Mouse (Mus musculus) megakaryocyte, embryonic 14.5 days (primary cell): Measurements from ENCODE around the gene Mllt10. TPM values are rescaled to one million over a fixed set of nuclear protein-coding genes. Genes with fewer than 3 reads are reported as not detected.

Experiments used
- H3K27me3 ChIP-seq: replicated peaks from 2 replicates; pipeline ENCODE3; 2012; ENCODE audit warnings: inconsistent platforms
- H3K36me3 ChIP-seq: replicated peaks from 2 replicates; pipeline ENCODE3; 2012; ENCODE audit warnings: low read length, inconsistent platforms, mixed read lengths
- H3K4me1 ChIP-seq: 2 replicates; pipeline ENCODE4 v1.6.1; 2012; ENCODE audit warnings: inconsistent platforms
- H3K4me3 ChIP-seq: replicated peaks from 2 replicates; pipeline ENCODE3; 2012; ENCODE audit warnings: moderate library complexity, mild to moderate bottlenecking, inconsistent platforms
- H3K9me3 ChIP-seq: 2 replicates; pipeline ENCODE4 v1.6.1; 2012; ENCODE audit warnings: inconsistent platforms
- FLI1 ChIP-seq: IDR thresholded peaks from 2 replicates; pipeline ENCODE4 v1.6.1; 2012; ENCODE audit warnings: low read length, inconsistent platforms, mixed read lengths
- GATA1 ChIP-seq: IDR thresholded peaks from 3 replicates; pipeline ENCODE4 v1.6.1; 2012; ENCODE audit warnings: mixed read lengths, low read length, inconsistent platforms, borderline replicate concordance
- polyA plus RNA-seq: library from polyadenylated mRNA; stranded (reverse); fragments of >175 nt; gene quantifications from 2 replicates; pipeline ENCODE4 v1.2.3, GENCODE M21; 2012; ENCODE audit warnings: low replicate concordance; ENCODE audit not compliant: insufficient read depth

The Mllt10 gene
- polyA plus RNA-seq, 1 experiment = 5.1 TPM

DNA sequence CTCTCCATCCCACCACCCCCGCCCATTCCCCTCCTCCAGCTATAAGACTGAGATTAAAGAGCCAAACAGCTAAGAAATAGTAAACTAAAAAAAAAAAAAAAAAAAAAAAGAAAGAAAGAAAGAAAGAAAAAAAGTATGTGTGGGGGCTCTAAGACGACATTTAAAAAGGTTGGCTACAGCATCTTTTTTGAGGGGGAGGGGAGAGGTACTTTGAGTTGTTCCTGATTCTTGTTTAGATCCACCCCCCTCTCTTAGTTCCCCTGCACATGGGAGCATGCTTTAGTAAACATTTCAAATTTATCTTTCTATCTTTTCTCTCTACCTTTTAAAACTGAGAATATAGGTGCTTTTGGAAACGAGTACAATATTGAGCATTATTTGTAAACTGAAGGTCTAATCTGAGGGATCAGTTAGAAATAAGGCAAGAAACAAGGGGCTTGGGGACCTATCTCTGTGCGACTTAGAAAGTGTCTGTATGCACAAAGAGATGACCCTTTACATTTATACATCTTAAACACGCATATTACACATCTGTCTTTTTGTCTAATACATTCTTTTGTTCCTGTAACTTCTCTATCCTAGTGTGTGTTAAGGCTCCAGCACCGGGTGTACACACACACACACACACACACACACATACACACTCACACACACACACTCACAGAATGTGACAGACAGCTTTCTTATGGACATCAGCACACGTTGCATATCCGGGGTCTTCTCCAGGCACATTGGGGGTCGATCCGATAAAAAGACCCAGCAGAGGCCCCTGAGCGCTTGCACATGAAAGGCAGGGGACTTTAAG lies 3.8 kb upstream of the Mllt10 start:
- H3K27me3 ChIP-seq = peaks cover 24% of the 10 kb centered on the region
- H3K36me3 ChIP-seq = no peaks in the 10 kb centered on the region
- no peaks in the 10 kb centered on the region for H3K9me3 ChIP-seq
- peaks cover 44% of the 10 kb centered on the region for H3K4me1 ChIP-seq
- TF ChIP-seq GATA1 (no peak), FLI1 (no peak)
- peak overlapping the region; percentile 86 for H3K4me3 ChIP-seq

DNA sequence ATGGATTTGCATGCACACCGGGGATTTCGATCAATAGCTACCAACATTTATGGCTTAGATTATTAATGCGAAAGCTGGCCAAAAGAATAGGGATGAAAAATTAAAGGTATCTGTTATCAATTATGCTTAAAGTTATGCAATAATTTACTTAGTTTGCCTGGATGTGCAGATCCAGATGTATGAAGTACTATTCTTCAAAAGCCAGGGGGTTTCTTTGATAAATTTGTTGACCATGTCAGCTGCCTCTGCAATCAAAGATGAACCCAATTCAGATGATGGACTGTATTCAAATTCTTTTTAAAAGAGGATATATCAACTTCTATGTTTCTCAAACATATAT lies 3.2 kb upstream of the Mllt10 start:
- Histone ChIP-seq H3K4me3 (no peak overlapping the region), H3K27me3 (peaks cover 18% of the 10 kb centered on the region), H3K9me3 (no peaks in the 10 kb centered on the region), H3K4me1 (peaks cover 38% of the 10 kb centered on the region), H3K36me3 (no peaks in the 10 kb centered on the region)
- TF ChIP-seq GATA1 = no peak
- TF ChIP-seq FLI1 = no peak

DNA sequence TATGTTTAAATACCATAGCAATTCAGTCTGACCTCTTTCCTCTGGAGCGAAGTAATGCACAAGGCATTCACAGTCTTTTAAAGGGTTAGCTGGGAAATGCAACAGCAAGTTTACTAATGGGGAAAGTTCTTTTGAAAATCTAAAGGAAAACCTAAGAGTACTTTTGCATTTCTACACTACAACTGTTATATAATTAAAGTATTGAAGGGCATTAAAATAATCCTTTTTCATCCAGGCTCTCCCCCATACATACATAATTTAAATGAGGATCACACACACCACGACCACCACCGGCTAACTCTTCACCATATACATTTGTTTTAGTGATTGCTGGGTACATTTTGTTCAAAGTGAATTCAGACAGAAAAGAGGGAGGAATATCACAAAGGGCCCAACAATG lies 2.5 kb upstream of the Mllt10 start:
- no peak overlapping the region for H3K4me3 ChIP-seq
- no peaks in the 10 kb centered on the region for H3K36me3 ChIP-seq
- no peaks in the 10 kb centered on the region for H3K9me3 ChIP-seq
- no peak for TF ChIP-seq GATA1
- no peak for TF ChIP-seq FLI1
- peaks cover 15% of the 10 kb centered on the region for H3K27me3 ChIP-seq
- H3K4me1 ChIP-seq = peaks cover 35% of the 10 kb centered on the region

DNA sequence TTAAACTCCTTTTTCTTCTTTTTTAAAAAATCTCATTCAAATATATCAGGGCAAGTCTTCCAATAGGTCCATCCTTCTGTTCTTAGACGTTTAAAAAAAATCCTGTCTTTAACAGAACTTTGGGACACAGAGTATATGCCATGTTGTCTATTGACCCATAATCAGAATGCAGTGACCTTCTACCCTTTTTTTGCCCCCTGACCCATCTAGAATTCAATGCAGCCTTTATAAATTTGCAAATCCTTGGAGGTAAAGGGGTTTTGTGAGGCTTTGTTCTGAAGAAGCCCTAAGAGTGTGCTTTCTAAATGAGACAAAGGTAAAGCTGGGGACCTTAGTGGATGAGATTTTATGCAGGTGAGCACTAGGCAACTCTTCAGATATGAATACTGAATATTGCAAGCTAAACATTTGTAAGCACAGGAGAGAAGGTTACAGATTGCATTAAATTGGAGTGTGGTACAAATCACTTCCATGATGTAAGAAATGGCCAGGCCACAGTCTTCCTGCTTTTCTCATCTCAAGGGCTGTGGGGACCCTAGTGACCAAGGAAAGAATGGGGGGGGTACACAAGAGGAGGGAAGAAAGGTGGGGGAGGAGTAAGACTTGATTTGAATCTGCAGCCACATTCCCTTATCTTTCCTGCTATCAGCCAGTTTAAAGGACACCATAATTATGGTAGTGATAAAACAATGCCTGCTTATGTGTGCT lies 1.6 kb upstream of the Mllt10 start:
- no peaks in the 10 kb centered on the region for H3K36me3 ChIP-seq
- H3K27me3 ChIP-seq = peaks cover 10% of the 10 kb centered on the region
- H3K4me3 ChIP-seq = no peak overlapping the region
- H3K4me1 ChIP-seq = peaks cover 33% of the 10 kb centered on the region
- TF ChIP-seq FLI1 (no peak), GATA1 (no peak)
- H3K9me3 ChIP-seq = no peaks in the 10 kb centered on the region

DNA sequence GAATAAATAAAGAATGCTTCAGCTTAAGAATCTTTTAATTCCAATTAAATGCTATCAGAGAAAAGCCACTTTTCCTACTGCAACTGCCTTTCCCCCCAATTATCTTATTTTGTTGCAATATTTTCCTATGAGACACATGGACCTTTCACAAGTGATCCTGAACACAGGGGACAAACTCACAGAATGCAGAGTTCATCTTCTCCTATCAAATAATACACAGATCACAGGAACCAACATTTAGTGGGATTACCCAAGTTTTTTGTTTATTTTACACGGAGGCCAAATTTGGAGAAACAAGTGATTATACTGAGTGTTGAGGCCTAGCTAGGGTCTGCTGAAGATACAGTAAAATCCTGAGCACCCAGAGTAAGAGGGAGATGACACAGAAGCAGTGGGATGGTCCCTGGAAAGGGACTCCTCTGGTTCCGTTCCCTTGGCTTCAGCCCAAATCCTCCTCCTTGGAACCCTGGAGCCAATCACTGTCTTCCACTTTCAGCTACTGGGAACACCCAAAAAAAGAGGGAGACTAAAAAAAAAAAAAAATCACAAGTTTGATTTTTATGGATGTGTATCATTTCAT lies 996 bp upstream of the Mllt10 start:
- Histone ChIP-seq H3K9me3 (no peaks in the 10 kb centered on the region), H3K4me3 (no peak overlapping the region), H3K4me1 (peaks cover 30% of the 10 kb centered on the region), H3K27me3 (peaks cover 7% of the 10 kb centered on the region), H3K36me3 (no peaks in the 10 kb centered on the region)
- TF ChIP-seq GATA1 (no peak), FLI1 (no peak)

DNA sequence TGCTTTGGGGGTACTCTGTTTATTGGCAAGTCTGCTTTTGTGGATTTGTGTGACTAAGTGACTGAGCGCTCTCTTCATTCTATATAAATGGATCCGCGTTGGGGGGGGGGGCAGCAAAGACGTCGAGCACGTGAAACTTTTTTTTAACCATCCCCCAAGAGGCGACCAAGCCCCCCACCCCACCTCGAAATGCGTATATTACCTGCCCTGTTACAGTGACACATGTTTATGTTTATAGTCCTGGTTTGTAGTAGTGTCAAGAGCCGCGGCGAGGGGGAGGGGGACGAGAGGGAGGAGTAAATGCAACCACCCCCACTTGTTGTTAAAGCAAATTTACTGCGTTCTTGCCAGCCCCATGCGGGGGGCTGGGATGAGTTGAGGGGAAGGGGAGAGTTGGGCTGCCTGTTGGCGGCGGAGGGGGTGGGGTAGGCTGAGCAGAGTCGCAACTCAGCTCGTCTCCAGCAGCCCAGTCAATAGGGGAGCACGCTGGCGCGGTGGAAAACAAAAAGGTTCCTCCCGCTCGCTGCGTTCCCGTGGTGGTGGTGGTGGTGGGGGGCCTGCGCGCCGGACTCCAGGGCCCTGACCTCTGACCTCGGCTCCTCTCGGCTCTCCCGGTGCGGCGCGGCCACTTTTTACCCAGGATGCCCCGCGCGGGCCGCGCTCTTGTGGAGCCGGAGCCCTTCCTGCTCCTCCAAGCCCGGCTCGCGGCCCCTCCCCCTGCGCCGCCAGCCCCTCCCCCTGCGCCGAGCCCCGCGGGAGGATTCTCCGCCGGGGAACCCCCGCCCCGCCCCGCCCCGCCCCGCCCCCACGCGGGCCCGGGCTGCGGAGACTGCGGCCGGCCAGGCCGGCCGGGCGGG lies 1.1 kb downstream of the Mllt10 start:
- no peaks in the 10 kb centered on the region for H3K36me3 ChIP-seq
- H3K4me3 ChIP-seq = peak overlapping the region; percentile 98
- no peaks in the 10 kb centered on the region for H3K9me3 ChIP-seq
- H3K27me3 ChIP-seq = no peaks in the 10 kb centered on the region
- TF ChIP-seq GATA1 (no peak), FLI1 (no peak)
- H3K4me1 ChIP-seq = peaks cover 16% of the 10 kb centered on the region; the same call in 1 of the 2 replicates

DNA sequence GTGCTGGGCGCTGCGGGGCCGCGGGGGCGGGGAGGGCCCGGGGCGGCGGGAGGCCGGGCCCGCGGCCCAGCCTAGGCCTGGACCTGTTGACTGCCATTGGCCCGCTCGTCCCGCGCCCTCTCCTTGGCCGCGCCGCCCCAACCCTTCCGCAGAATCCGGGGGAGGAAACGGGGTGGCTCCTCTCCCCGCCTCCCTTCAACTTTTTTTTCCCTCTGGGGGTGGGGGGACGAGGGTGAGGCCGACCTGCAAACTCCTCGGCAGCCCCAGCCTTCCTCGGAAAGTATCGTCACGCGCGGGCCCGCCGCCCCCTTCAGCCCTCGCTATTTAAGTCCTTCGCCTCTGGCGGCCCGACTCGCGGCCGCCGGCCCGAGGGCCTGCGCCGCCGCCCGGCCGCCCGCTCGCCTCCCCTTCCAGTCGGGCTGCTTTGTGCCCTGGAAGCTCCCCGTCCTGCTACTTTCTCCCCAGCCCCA lies 1.8 kb downstream of the Mllt10 start:
- Histone ChIP-seq H3K4me3 (peak overlapping the region; percentile 98), H3K4me1 (peaks cover 16% of the 10 kb centered on the region; the same call in 1 of the 2 replicates), H3K27me3 (no peaks in the 10 kb centered on the region), H3K36me3 (no peaks in the 10 kb centered on the region), H3K9me3 (no peaks in the 10 kb centered on the region)
- TF ChIP-seq GATA1 (no peak), FLI1 (no peak)

DNA sequence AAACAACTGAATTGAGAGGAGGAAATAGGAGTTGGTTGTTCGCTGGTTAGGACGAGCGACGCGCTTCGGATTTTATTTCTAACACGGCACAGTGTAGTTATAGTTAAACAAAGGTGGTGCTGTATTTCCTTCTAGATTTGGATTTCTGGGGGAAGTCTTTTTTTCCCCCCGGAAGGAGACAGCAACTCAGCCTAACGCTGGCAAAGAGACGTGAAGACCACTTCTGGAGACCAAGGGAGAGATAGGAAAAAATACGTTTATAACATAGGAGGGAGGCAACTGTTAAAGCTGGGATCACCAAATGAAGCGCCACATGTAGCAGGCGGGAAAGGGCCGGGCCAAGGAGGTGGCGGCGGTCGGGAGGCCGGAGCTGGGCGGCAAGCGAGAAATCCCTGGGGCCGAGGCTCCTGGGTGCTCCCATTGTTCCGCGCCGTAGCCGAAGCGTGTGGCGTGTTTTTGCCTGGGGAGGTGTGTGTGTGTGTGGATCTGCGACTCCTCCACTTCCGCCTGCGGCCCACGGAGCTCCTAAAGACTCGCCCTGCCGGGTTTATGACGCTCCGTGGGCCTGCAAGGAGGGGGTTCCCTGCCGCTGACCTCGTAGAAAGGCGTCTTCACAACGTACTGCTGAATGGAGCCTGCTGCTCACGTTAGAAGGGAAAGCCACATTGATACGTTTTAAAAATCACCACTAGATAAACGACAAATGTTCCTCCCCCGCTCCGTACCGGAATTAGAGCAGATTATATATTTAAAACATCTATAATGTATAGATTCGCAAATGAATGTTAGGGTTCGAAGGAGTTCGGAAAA lies 2.5 kb downstream of the Mllt10 start:
- Histone ChIP-seq H3K36me3 (no peaks in the 10 kb centered on the region), H3K9me3 (no peaks in the 10 kb centered on the region), H3K27me3 (no peaks in the 10 kb centered on the region), H3K4me1 (peaks cover 21% of the 10 kb centered on the region; the same call in 1 of the 2 replicates), H3K4me3 (peak overlapping the region; percentile 98)
- TF ChIP-seq GATA1 (no peak), FLI1 (no peak)
